Mouse (Mus musculus) testis, adult 2 months (tissue): ENCODE data around the gene Cds1. TPM values are rescaled to one million over a fixed set of nuclear protein-coding genes. Genes with fewer than 3 reads are reported as not detected.

Source experiments
- H3K27ac ChIP-seq: fragments of 200-500 bp; 2 replicates; pipeline ENCODE4 v1.5.1; 2012; ENCODE audit warnings: low read depth, low read length; ENCODE audit not compliant: control insufficient read depth, insufficient read depth
- H3K27me3 ChIP-seq: fragments of 200-500 bp; 2 replicates; pipeline ENCODE4 v1.6.1; 2012; ENCODE audit warnings: mild to moderate bottlenecking, low read length, moderate library complexity; ENCODE audit not compliant: control insufficient read depth, insufficient read depth
- H3K36me3 ChIP-seq: fragments of 200-500 bp; 2 replicates; pipeline ENCODE4 v1.6.1; 2012; ENCODE audit warnings: mild to moderate bottlenecking, low read length; ENCODE audit not compliant: control insufficient read depth, insufficient read depth
- H3K4me1 ChIP-seq: fragments of 200-500 bp; 2 replicates; pipeline ENCODE4 v1.6.1; 2012; ENCODE audit warnings: low read length; ENCODE audit not compliant: control insufficient read depth, insufficient read depth
- H3K4me3 ChIP-seq: fragments of 200-500 bp; 2 replicates; pipeline ENCODE4 v1.5.1; 2012; ENCODE audit warnings: low read depth, mild to moderate bottlenecking, low read length, moderate library complexity, mixed read lengths; ENCODE audit not compliant: control insufficient read depth
- CTCF ChIP-seq: fragments of 200-500 bp; IDR thresholded peaks from 2 replicates; pipeline ENCODE4 v1.5.1; 2012; ENCODE audit warnings: low read depth, mild to moderate bottlenecking, inconsistent platforms, low read length, moderate library complexity; ENCODE audit not compliant: control insufficient read depth, insufficient read depth, insufficient replicate concordance
- POLR2A ChIP-seq: fragments of 200-500 bp; IDR thresholded peaks from 2 replicates; pipeline ENCODE4 v1.6.1; 2012; ENCODE audit warnings: low read depth, mild to moderate bottlenecking, inconsistent platforms, low read length, moderate library complexity; ENCODE audit not compliant: control insufficient read depth
- polyA plus RNA-seq: library from polyadenylated mRNA; depleted of rRNA; stranded (reverse); fragments of >200 nt; gene quantifications from 2 replicates; pipeline ENCODE4 v1.2.3, GENCODE M21; 2012

Cds1 gene
- polyA plus RNA-seq, 1 experiment: 201 TPM

GRCm38 (mm10) chr5:101785921-101786614 lies 21.1 kb downstream of the Cds1 start:
- H3K36me3 ChIP-seq: no peaks in the 10 kb centered on the region
- no peaks in the 10 kb centered on the region for H3K4me1 ChIP-seq
- no peaks in the 10 kb centered on the region for H3K27me3 ChIP-seq
- TF ChIP-seq CTCF (no peak), POLR2A (no peak)
- no peak overlapping the region for H3K27ac ChIP-seq
- no peak overlapping the region for H3K4me3 ChIP-seq

- H3K4me3 ChIP-seq: no peak overlapping the region
- no peak overlapping the region for H3K27ac ChIP-seq
- H3K36me3 ChIP-seq: no peaks in the 10 kb centered on the region
- TF ChIP-seq POLR2A (no peak), CTCF (no peak)
- H3K27me3 ChIP-seq: no peaks in the 10 kb centered on the region
- H3K4me1 ChIP-seq: no peaks in the 10 kb centered on the region
Observed at GRCm38 (mm10) chr5:101789770-101790169, 24.8 kb downstream of the Cds1 start.

- no peak for TF ChIP-seq POLR2A
- TF ChIP-seq CTCF: no peak
- Histone ChIP-seq H3K27ac (no peak overlapping the region), H3K4me1 (no peaks in the 10 kb centered on the region), H3K4me3 (no peak overlapping the region), H3K27me3 (no peaks in the 10 kb centered on the region), H3K36me3 (no peaks in the 10 kb centered on the region)
Observed at GRCm38 (mm10) chr5:101790560-101790959, 25.6 kb downstream of the Cds1 start.

GRCm38 (mm10) chr5:101792665-101793064 lies 27.7 kb downstream of the Cds1 start:
- no peaks in the 10 kb centered on the region for H3K27me3 ChIP-seq
- H3K27ac ChIP-seq: no peak overlapping the region
- H3K4me3 ChIP-seq: no peak overlapping the region
- no peak for TF ChIP-seq CTCF
- no peak for TF ChIP-seq POLR2A
- no peaks in the 10 kb centered on the region for H3K4me1 ChIP-seq
- no peaks in the 10 kb centered on the region; the same call in 1 of the 2 replicates for H3K36me3 ChIP-seq

GRCm38 (mm10) chr5:101801891-101802290 lies 37.0 kb downstream of the Cds1 start:
- Histone ChIP-seq H3K27ac (no peak overlapping the region), H3K4me3 (no peak overlapping the region)
- TF ChIP-seq POLR2A: no peak
- no peak for TF ChIP-seq CTCF

GRCm38 (mm10) chr5:101802358-101803022 lies 37.6 kb downstream of the Cds1 start:
- Histone ChIP-seq H3K36me3 (peaks cover 1% of the 10 kb centered on the region; the same call in 1 of the 2 replicates), H3K4me3 (no peak overlapping the region), H3K4me1 (no peaks in the 10 kb centered on the region), H3K27me3 (no peaks in the 10 kb centered on the region), H3K27ac (no peak overlapping the region)
- TF ChIP-seq POLR2A (no peak), CTCF (no peak)

More at GRCm38 (mm10) chr5:101801891-101802290, 37.0 kb downstream of the Cds1 start:
- Histone ChIP-seq H3K27me3 (no peaks in the 10 kb centered on the region), H3K4me1 (no peaks in the 10 kb centered on the region), H3K36me3 (peaks cover 1% of the 10 kb centered on the region)

GRCm38 (mm10) chr5:101811296-101812169 lies 46.6 kb downstream of the Cds1 start:
- no peak overlapping the region for H3K4me3 ChIP-seq
- H3K4me1 ChIP-seq: no peaks in the 10 kb centered on the region
- TF ChIP-seq POLR2A (no peak), CTCF (no peak)
- H3K36me3 ChIP-seq: no peaks in the 10 kb centered on the region; the same call in 1 of the 2 replicates
- no peak overlapping the region for H3K27ac ChIP-seq
- H3K27me3 ChIP-seq: no peaks in the 10 kb centered on the region
